Mouse (Mus musculus) cortical plate, adult 2 months (tissue): ENCODE measurements at regions not wholly inside any gene's neighbourhood (a gene's known extent, or its start where the extent isn't known, plus 50 kb on each side); places are given as distances from the start of the nearest gene placed in this dataset.

Experiments
- CTCF ChIP-seq: fragments of 200-500 bp; IDR thresholded peaks from 2 replicates; pipeline ENCODE4 v1.5.1; 2011; ENCODE audit warnings: mild to moderate bottlenecking, control low read depth, low read length; ENCODE audit not compliant: insufficient read depth; ENCODE audit errors: extremely low read depth
- POLR2A ChIP-seq: fragments of 200-500 bp; IDR thresholded peaks from 2 replicates; pipeline ENCODE4 v1.6.1; 2011; ENCODE audit warnings: mild to moderate bottlenecking, low read length, control low read depth; ENCODE audit not compliant: insufficient read depth; ENCODE audit errors: extremely low read depth

DNA sequence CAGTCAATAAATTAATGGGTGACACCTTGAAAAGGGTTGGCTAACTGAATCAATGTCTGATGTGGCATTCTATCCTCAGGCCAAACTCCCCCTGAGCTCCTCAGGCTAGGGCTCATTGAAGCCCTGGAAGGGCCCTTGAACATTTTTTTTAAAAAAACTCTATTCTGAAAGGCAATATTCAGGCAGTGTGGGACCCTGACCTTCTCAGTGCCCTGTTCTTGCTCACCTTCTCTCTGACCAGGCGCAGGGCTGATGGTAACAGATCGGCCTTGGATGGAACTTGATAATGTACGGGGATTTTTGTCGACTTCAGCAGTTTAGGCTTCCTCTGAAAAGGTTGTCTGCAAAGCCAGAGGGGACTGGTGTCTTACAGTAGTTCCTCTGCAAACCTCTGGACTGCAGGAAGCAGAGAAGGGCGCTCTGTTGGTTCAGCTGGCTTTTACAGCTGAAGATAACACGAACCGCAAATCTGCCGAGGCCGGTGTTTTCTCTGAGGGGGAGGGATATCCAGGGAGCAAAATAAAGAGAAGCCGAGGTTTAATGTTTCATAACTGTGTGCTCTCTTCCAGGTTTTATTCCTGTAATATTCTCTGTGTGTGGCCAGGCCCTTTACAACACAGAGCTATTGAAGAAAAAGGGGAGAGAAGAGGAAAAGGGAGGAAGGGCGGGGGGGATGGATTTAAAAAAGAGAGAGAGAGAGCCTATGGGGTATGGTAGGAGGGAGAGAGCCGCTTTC is 73.6 kb upstream of the Rpl34 start:
- TF ChIP-seq POLR2A (no peak), CTCF (no peak)
